Mouse (Mus musculus): ENCODE data around the gene Sema6d. TPM values are rescaled to one million over a fixed set of nuclear protein-coding genes. Genes with fewer than 3 reads are reported as not detected.

The Sema6d gene
- total and polyA plus RNA-seq, 2 experiments from 2014 or later, result 31.2 to 90.0 TPM

GRCm38 (mm10) chr2:124573734-124574133 lies 484.0 kb downstream of the Sema6d start:
- Histone ChIP-seq H3K9ac (replicated peaks; ENCODE audit: low read length) (no peak overlapping the region), H3K4me3 (ENCODE audit: low read length) (no peak overlapping the region), H3K27ac (no peak overlapping the region), H3K9me3 (ENCODE audit: low read length) (no peaks in the 10 kb centered on the region), H3K4me1 (ENCODE audit: insufficient read depth, low read length) (no peaks in the 10 kb centered on the region), H3K4me2 (ENCODE audit: low read depth, low read length) (no peak overlapping the region), H3K36me3 (ENCODE audit: insufficient read depth, low read length) (no peaks in the 10 kb centered on the region), H3K27me3 (ENCODE audit: insufficient read depth, low read length) (no peaks in the 10 kb centered on the region)
- ATAC-seq (no peak), DNase-seq (ENCODE audit: low spot score) (no peak)
- 88% methylated on average over 4 of the region's 4 CpGs for WGBS
- no peak for TF ChIP-seq CTCF (IDR thresholded peaks at IDR 0.05; ENCODE audit: low read depth)

GRCm38 (mm10) chr2:124576053-124576452 lies 486.3 kb downstream of the Sema6d start:
- Histone ChIP-seq H3K9me3 (ENCODE audit: low read length) (no peaks in the 10 kb centered on the region), H3K4me2 (ENCODE audit: low read depth, low read length) (no peak overlapping the region), H3K9ac (replicated peaks; ENCODE audit: low read length) (no peak overlapping the region), H3K36me3 (ENCODE audit: insufficient read depth, low read length) (no peaks in the 10 kb centered on the region), H3K4me1 (ENCODE audit: insufficient read depth, low read length) (no peaks in the 10 kb centered on the region), H3K4me3 (ENCODE audit: low read length) (no peak overlapping the region), H3K27me3 (ENCODE audit: insufficient read depth, low read length) (no peaks in the 10 kb centered on the region), H3K27ac (no peak overlapping the region)
- TF ChIP-seq CTCF (IDR thresholded peaks at IDR 0.05; ENCODE audit: low read depth), result no peak
- DNase-seq (ENCODE audit: low spot score) (no peak), ATAC-seq (no peak)
- WGBS, result 91% methylated on average over 2 of the region's 2 CpGs

GRCm38 (mm10) chr2:124583561-124583960 lies 493.8 kb downstream of the Sema6d start:
- DNase-seq (ENCODE audit: low spot score) (no peak), ATAC-seq (no peak)
- Histone ChIP-seq H3K27me3 (ENCODE audit: insufficient read depth, low read length) (no peaks in the 10 kb centered on the region), H3K27ac (no peak overlapping the region), H3K4me1 (ENCODE audit: insufficient read depth, low read length) (no peaks in the 10 kb centered on the region), H3K9me3 (ENCODE audit: low read length) (no peaks in the 10 kb centered on the region), H3K9ac (replicated peaks; ENCODE audit: low read length) (no peak overlapping the region), H3K4me2 (ENCODE audit: low read depth, low read length) (no peak overlapping the region), H3K36me3 (ENCODE audit: insufficient read depth, low read length) (no peaks in the 10 kb centered on the region), H3K4me3 (ENCODE audit: low read length) (no peak overlapping the region)
- WGBS, result 70% methylated on average over 7 of the region's 7 CpGs
- TF ChIP-seq CTCF (IDR thresholded peaks at IDR 0.05; ENCODE audit: low read depth), result no peak

- H3K4me2 ChIP-seq (ENCODE audit: low read depth, low read length), result no peak overlapping the region
- no peak overlapping the region for H3K4me3 ChIP-seq (ENCODE audit: low read length)
- no peaks in the 10 kb centered on the region for H3K27me3 ChIP-seq (ENCODE audit: insufficient read depth, low read length)
- H3K9me3 ChIP-seq (ENCODE audit: low read length), result no peaks in the 10 kb centered on the region
- ATAC-seq (no peak), DNase-seq (ENCODE audit: low spot score) (no peak)
- no peaks in the 10 kb centered on the region for H3K4me1 ChIP-seq (ENCODE audit: insufficient read depth, low read length)
- H3K9ac ChIP-seq (replicated peaks; ENCODE audit: low read length), result no peak overlapping the region
- H3K27ac ChIP-seq, result no peak overlapping the region
- WGBS, result 93% methylated on average over 4 of the region's 4 CpGs
- TF ChIP-seq CTCF (IDR thresholded peaks at IDR 0.05; ENCODE audit: low read depth), result no peak
- H3K36me3 ChIP-seq (ENCODE audit: insufficient read depth, low read length), result no peaks in the 10 kb centered on the region
Observed at GRCm38 (mm10) chr2:124592750-124593149, 503.0 kb downstream of the Sema6d start.

GRCm38 (mm10) chr2:124599014-124599413 lies 509.2 kb downstream of the Sema6d start:
- WGBS, result 74% methylated on average over 3 of the region's 3 CpGs
- Histone ChIP-seq H3K4me1 (ENCODE audit: insufficient read depth, low read length) (peaks cover 3% of the 10 kb centered on the region; the same call in 1 of the 2 replicates), H3K9ac (replicated peaks; ENCODE audit: low read length) (no peak overlapping the region), H3K27me3 (ENCODE audit: insufficient read depth, low read length) (no peaks in the 10 kb centered on the region), H3K27ac (no peak overlapping the region), H3K36me3 (ENCODE audit: insufficient read depth, low read length) (no peaks in the 10 kb centered on the region), H3K4me3 (ENCODE audit: low read length) (no peak overlapping the region), H3K4me2 (ENCODE audit: low read depth, low read length) (no peak overlapping the region), H3K9me3 (ENCODE audit: low read length) (no peaks in the 10 kb centered on the region)
- no peak for TF ChIP-seq CTCF (IDR thresholded peaks at IDR 0.05; ENCODE audit: low read depth)
- DNase-seq (ENCODE audit: low spot score) (no peak), ATAC-seq (no peak)

- no peak for ATAC-seq
- WGBS, result 78% methylated on average over 9 of the region's 9 CpGs
- peaks cover 3% of the 10 kb centered on the region; the same call in 1 of the 2 replicates for H3K4me1 ChIP-seq (ENCODE audit: insufficient read depth, low read length)
Observed at GRCm38 (mm10) chr2:124601702-124602378, 512.1 kb downstream of the Sema6d start.

GRCm38 (mm10) chr2:124602379-124602913 lies 512.7 kb downstream of the Sema6d start:
- peaks cover 3% of the 10 kb centered on the region; the same call in 1 of the 2 replicates for H3K4me1 ChIP-seq (ENCODE audit: insufficient read depth, low read length)
- H3K27ac ChIP-seq, result no peak overlapping the region
- H3K4me2 ChIP-seq (ENCODE audit: low read depth, low read length), result no peak overlapping the region
- H3K4me3 ChIP-seq (ENCODE audit: low read length), result no peak overlapping the region
- H3K27me3 ChIP-seq (ENCODE audit: insufficient read depth, low read length), result no peaks in the 10 kb centered on the region
- H3K36me3 ChIP-seq (ENCODE audit: insufficient read depth, low read length), result no peaks in the 10 kb centered on the region
- 0 out of 2 replicates have a peak, but pooled peaks have one; percentile 38 for ATAC-seq
- TF ChIP-seq CTCF (IDR thresholded peaks at IDR 0.05; ENCODE audit: low read depth), result no peak
- no peak for DNase-seq (ENCODE audit: low spot score)
- no peaks in the 10 kb centered on the region for H3K9me3 ChIP-seq (ENCODE audit: low read length)
- 39% methylated on average over 8 of the region's 8 CpGs for whole genome bisulfite sequencing
- H3K9ac ChIP-seq (replicated peaks; ENCODE audit: low read length), result no peak overlapping the region

More at GRCm38 (mm10) chr2:124601702-124602378, 512.1 kb downstream of the Sema6d start:
- no peak overlapping the region for H3K27ac ChIP-seq
- H3K4me2 ChIP-seq (ENCODE audit: low read depth, low read length), result no peak overlapping the region
- H3K9ac ChIP-seq (replicated peaks; ENCODE audit: low read length), result no peak overlapping the region
- no peak for DNase-seq (ENCODE audit: low spot score)
- no peaks in the 10 kb centered on the region for H3K27me3 ChIP-seq (ENCODE audit: insufficient read depth, low read length)
- no peaks in the 10 kb centered on the region for H3K9me3 ChIP-seq (ENCODE audit: low read length)
- no peak overlapping the region for H3K4me3 ChIP-seq (ENCODE audit: low read length)
- H3K36me3 ChIP-seq (ENCODE audit: insufficient read depth, low read length), result no peaks in the 10 kb centered on the region
- no peak for TF ChIP-seq CTCF (IDR thresholded peaks at IDR 0.05; ENCODE audit: low read depth)

Measured in hindbrain, postnatal 0 days (tissue).